Mouse (Mus musculus): ENCODE data around the gene Cln3.
A peak's percentile ranks its signal among the peaks of the same experiment; 100 is the strongest.

GRCm38 (mm10) chr7:126624774-126625173, 39.2 kb upstream of the Cln3 start:
- TF ChIP-seq POLR2A (IDR thresholded peaks at IDR 0.05; ENCODE audit: insufficient read length, low read depth) (peak; percentile 39), CEBPB (IDR thresholded peaks at IDR 0.05; ENCODE audit: insufficient read depth, poor library complexity, severe bottlenecking) (no peak), TCF12 (IDR thresholded peaks at IDR 0.05; ENCODE audit: insufficient read depth, poor library complexity, severe bottlenecking) (no peak), POLR2AphosphoS2 (IDR thresholded peaks at IDR 0.05; ENCODE audit: insufficient read length, low read depth) (no peak), MYOG (IDR thresholded peaks at IDR 0.05; ENCODE audit: control insufficient read depth in 1 of 3, insufficient read depth in 1 of 3, insufficient read length in 2 of 3, low read depth in 2 of 3) (no peak), USF1 (IDR thresholded peaks at IDR 0.05; ENCODE audit: low read depth) (no peak)

Data from myocyte (in vitro differentiated cells).